Mouse (Mus musculus): ENCODE results near the gene Eda. TPM values are rescaled to one million over a fixed set of nuclear protein-coding genes. Genes with fewer than 3 reads are reported as not detected.
A peak's percentile ranks its signal among the peaks of the same experiment; 100 is the strongest.

Eda gene
- not detected in 2 replicates for polyA plus RNA-seq (2012; ENCODE audit: insufficient read depth, low replicate concordance)

DNA sequence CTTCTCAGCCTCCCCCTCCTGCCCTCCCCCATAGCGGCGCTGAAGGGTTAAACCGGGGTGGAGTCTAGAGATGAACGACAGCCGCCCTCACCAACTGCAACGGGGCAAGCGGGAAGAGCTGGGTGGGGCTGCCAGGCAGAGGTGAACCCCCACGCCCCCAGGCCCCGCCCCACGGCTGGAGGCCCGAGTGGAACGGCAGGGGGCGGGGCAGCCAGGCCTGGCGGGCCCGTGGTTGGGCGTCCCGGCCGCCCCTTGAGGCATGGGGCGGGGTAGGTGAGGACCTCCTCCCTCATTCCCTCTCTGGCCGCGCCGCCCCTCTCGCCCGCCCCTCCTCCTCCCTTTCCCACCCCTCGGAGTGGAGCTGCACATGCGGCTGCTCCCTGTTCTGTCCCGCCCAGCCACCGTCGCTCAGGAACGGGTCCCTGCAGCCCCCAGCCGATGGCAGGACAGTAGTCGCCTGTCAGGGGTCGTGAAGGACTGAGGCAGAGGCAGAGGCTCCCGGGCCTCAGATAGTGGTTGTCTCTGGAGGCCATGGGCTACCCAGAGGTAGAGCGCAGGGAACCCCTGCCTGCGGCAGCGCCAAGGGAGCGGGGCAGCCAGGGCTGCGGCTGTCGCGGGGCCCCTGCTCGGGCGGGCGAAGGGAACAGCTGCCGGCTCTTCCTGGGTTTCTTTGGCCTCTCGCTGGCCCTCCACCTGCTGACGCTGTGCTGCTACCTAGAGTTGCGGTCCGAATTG lies at the start of gene Eda:
Gene Eda (plus strand): TSS at position 357 of the 735 bp plus-strand sequence.
- no peak for TF ChIP-seq GATA1 (IDR thresholded peaks at IDR 0.05; ENCODE audit: borderline replicate concordance, low read length)
- no peak for TF ChIP-seq FLI1 (IDR thresholded peaks at IDR 0.05; ENCODE audit: low read length)
- Histone ChIP-seq H3K36me3 (replicated peaks; ENCODE audit: low read length) (no peaks in the 10 kb centered on the region), H3K9me3 (no peaks in the 10 kb centered on the region), H3K27me3 (replicated peaks) (peaks cover 34% of the 10 kb centered on the region), H3K4me3 (replicated peaks) (peak within 1 kb of the TSS; percentile 87), H3K4me1 (peaks cover 14% of the 10 kb centered on the region)

DNA sequence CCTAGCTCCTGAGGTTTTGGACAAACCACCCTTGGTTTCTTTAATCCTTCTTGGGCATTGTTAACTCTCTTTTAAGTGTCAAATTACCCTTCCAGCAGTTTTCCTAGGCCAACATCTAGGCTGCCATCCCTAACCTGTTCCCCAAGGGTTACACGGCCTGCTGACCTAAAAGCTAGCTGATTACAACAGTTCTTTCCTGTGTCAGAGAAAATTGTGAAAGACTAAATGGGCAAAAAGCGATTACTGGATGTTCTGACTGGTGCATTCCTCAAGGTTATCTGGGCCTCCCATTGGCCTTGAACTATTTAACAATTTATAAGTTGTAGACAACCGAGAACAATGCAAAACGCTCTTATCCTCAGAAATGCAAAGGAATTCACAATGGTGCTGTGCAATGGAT lies 14.4 kb upstream of the Eda start:
- H3K4me1 ChIP-seq: no peaks in the 10 kb centered on the region
- TF ChIP-seq GATA1 (IDR thresholded peaks at IDR 0.05; ENCODE audit: borderline replicate concordance, low read length) (no peak), FLI1 (IDR thresholded peaks at IDR 0.05; ENCODE audit: low read length) (no peak)
- H3K4me3 ChIP-seq (replicated peaks): no peak overlapping the region
- peaks cover 6% of the 10 kb centered on the region for H3K27me3 ChIP-seq (replicated peaks)
- no peaks in the 10 kb centered on the region for H3K9me3 ChIP-seq
- no peaks in the 10 kb centered on the region for H3K36me3 ChIP-seq (replicated peaks; ENCODE audit: low read length)

DNA sequence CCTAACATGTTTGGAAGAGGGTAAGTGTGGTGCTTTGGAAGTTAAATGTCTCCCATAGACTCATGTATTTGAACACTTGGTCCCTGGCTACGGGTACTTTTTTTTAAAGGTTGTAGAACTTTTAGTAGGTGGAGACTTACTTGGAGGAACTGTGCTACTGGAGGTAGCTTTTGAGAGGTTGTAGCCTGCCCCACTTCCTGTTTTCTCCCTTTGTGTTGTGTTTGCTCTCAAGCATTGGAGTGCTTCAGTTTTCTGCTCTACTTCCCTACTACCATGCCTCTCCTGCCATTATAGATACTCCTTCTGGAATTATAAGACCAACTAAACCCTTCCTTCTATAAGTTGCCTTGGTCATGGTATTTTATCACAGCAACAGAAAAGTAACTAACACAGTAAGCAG lies 5.3 kb upstream of the Eda start:
- Histone ChIP-seq H3K36me3 (replicated peaks; ENCODE audit: low read length) (no peaks in the 10 kb centered on the region), H3K4me1 (no peaks in the 10 kb centered on the region), H3K9me3 (no peaks in the 10 kb centered on the region), H3K4me3 (replicated peaks) (no peak overlapping the region), H3K27me3 (replicated peaks) (peaks cover 20% of the 10 kb centered on the region)
- TF ChIP-seq GATA1 (IDR thresholded peaks at IDR 0.05; ENCODE audit: borderline replicate concordance, low read length) (no peak), FLI1 (IDR thresholded peaks at IDR 0.05; ENCODE audit: low read length) (no peak)

DNA sequence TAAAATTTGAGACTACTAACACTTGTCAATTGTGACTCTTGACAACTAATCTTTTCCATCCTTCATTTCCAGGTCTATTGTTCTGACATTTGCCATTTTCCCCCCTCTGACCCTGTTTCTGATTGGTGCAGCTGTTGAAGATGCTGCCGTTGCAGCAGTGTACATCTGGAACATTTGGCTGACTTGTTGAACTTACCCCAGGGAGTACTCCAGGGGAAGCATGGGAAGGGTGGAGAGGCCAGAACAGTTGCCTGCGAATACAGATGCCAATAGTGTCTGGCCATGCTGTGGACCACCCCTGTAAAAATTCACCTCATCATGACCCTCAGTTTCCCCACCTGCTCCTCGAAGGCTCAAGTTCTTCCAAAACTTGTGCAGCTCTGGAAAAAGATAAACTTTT lies 1.0 kb upstream of the Eda start:
- Histone ChIP-seq H3K9me3 (no peaks in the 10 kb centered on the region), H3K27me3 (replicated peaks) (peaks cover 35% of the 10 kb centered on the region), H3K36me3 (replicated peaks; ENCODE audit: low read length) (no peaks in the 10 kb centered on the region), H3K4me1 (peaks cover 14% of the 10 kb centered on the region), H3K4me3 (replicated peaks) (no peak overlapping the region)
- TF ChIP-seq GATA1 (IDR thresholded peaks at IDR 0.05; ENCODE audit: borderline replicate concordance, low read length) (no peak), FLI1 (IDR thresholded peaks at IDR 0.05; ENCODE audit: low read length) (no peak)

DNA sequence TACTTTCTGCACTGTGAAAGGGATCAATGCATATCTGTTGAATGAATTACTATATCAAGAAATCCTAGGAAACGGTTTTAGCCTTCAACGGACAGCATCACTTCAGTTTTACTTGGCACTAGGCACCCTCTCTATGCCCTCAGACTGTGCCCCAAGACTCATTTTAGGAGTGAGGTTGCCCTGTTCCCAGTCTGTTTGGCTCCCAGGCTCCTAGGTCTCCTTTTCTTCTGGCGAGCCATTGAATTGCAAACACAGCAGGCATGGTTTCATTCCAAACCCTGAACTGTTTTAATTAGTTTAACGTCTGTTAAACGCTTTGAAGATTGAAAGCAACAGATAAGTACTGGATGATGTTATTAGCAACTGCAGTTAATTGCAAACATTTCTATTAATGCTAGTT lies 603 bp upstream of the Eda start:
- Histone ChIP-seq H3K4me3 (replicated peaks) (peak overlapping the region; percentile 87), H3K36me3 (replicated peaks; ENCODE audit: low read length) (no peaks in the 10 kb centered on the region), H3K9me3 (no peaks in the 10 kb centered on the region), H3K4me1 (peaks cover 14% of the 10 kb centered on the region), H3K27me3 (replicated peaks) (peaks cover 34% of the 10 kb centered on the region)
- TF ChIP-seq FLI1 (IDR thresholded peaks at IDR 0.05; ENCODE audit: low read length): no peak
- TF ChIP-seq GATA1 (IDR thresholded peaks at IDR 0.05; ENCODE audit: borderline replicate concordance, low read length): no peak

DNA sequence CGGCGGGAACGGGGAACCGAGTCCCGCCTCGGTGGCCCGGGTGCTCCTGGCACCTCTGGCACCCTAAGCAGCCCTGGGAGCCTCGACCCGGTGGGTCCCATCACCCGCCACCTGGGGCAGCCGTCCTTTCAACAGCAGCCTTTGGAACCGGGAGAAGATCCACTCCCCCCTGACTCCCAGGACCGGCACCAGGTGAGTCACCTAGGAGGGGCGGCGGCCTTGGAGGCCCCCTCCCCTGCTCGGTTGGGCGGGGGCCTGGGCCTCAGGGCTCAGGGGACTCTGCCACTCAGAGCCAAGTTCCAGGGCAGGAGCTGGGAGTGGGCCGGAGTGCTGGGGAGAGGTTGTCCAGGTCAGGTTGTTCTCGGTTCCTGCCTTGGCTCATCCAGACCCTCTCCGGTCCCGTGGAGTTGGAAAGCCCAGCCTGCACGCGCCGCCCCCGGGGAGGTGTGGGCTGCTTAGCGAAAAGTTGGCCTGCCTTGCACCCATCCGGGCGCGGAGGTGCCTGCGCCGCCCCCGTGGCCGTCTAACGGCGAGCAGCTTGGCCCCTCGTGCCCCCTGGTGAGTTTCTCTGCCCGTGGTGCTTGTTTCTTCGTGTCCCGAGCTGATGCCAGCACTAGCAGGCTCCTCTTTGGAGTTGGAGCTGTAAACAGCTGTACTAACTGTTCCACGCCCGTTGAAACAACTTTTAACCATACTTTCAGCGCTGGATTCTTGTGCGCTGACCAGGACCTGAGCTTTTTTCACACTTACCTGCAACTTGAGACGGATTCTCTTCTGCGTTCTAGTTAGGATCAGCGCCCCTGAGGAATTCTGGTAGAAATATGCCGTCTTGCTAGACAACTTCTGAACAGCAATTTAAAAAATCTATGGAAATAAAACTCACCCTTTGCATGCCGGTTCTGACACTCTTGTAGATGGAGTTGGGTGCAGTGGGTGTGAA lies 849 bp downstream of the Eda start:
- Histone ChIP-seq H3K4me3 (replicated peaks) (peak overlapping the region; percentile 87), H3K4me1 (peaks cover 14% of the 10 kb centered on the region), H3K36me3 (replicated peaks; ENCODE audit: low read length) (no peaks in the 10 kb centered on the region), H3K9me3 (no peaks in the 10 kb centered on the region), H3K27me3 (replicated peaks) (peaks cover 34% of the 10 kb centered on the region)
- TF ChIP-seq FLI1 (IDR thresholded peaks at IDR 0.05; ENCODE audit: low read length) (no peak), GATA1 (IDR thresholded peaks at IDR 0.05; ENCODE audit: borderline replicate concordance, low read length) (no peak)

DNA sequence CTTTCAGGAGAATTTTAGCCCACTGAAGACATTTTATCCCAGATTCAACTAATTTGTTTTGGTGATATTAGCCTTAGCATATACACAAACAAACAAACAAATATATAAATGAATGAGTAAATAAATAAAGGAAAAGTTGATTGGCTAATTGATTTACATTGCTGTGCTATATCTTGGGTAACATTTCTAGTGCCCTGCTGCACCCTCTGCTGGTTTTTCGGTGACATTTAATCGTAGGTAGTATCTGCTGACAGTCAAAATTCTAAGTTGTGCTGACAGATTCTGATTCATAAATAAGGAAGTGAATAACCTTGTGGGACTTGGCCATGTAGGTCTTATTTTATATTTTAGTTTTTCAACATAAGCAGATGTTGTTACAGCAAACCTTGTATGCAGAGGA lies 2.9 kb downstream of the Eda start:
- Histone ChIP-seq H3K36me3 (replicated peaks; ENCODE audit: low read length) (no peaks in the 10 kb centered on the region), H3K9me3 (no peaks in the 10 kb centered on the region), H3K4me1 (peaks cover 14% of the 10 kb centered on the region), H3K27me3 (replicated peaks) (peaks cover 29% of the 10 kb centered on the region), H3K4me3 (replicated peaks) (no peak overlapping the region)
- TF ChIP-seq FLI1 (IDR thresholded peaks at IDR 0.05; ENCODE audit: low read length) (no peak), GATA1 (IDR thresholded peaks at IDR 0.05; ENCODE audit: borderline replicate concordance, low read length) (no peak)

DNA sequence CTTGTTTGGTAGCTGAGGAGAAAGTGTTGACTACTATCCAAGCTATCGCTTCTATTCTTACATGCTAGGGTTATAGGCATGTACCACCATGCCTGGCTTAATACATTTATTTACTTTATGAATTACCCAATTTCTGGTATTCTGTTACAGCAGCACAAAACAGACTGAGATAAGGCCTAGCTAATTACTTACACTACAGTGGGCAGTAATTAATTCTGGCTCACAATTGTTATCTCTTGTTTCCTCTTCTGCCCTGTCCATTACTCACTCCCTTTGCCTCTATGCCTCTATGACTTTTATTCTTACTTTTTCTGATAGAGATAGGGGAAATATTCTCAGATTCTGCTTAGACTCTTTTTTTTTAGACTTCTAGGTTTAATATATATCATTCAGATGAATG lies 18.0 kb downstream of the Eda start:
- Histone ChIP-seq H3K27me3 (replicated peaks) (peaks cover 7% of the 10 kb centered on the region), H3K4me3 (replicated peaks) (no peak overlapping the region), H3K36me3 (replicated peaks; ENCODE audit: low read length) (no peaks in the 10 kb centered on the region), H3K9me3 (no peaks in the 10 kb centered on the region), H3K4me1 (no peaks in the 10 kb centered on the region)
- no peak for TF ChIP-seq GATA1 (IDR thresholded peaks at IDR 0.05; ENCODE audit: borderline replicate concordance, low read length)

DNA sequence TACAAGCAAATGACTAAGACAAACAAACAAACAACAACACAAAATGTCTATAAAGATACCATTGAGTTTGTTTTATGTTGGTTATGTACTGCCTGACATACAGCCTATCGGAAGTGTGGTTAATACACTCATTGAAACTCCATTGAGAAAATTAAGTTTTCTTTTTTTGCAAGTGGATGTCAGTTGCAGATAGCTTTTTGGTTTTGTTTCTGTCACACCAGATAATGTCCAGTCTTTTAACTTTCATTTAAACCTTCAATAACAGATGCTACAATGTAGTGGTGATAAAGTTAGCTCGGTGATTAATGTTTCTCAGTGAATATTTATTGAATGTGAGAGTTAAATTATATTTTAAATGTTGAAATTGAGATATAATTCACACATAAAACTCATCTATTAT lies 23.9 kb downstream of the Eda start:
- no peaks in the 10 kb centered on the region for H3K36me3 ChIP-seq (replicated peaks; ENCODE audit: low read length)
- H3K9me3 ChIP-seq: no peaks in the 10 kb centered on the region
- TF ChIP-seq GATA1 (IDR thresholded peaks at IDR 0.05; ENCODE audit: borderline replicate concordance, low read length) (no peak), FLI1 (IDR thresholded peaks at IDR 0.05; ENCODE audit: low read length) (no peak)
- no peaks in the 10 kb centered on the region for H3K4me1 ChIP-seq
- H3K27me3 ChIP-seq (replicated peaks): peaks cover 4% of the 10 kb centered on the region
- no peak overlapping the region for H3K4me3 ChIP-seq (replicated peaks)

DNA sequence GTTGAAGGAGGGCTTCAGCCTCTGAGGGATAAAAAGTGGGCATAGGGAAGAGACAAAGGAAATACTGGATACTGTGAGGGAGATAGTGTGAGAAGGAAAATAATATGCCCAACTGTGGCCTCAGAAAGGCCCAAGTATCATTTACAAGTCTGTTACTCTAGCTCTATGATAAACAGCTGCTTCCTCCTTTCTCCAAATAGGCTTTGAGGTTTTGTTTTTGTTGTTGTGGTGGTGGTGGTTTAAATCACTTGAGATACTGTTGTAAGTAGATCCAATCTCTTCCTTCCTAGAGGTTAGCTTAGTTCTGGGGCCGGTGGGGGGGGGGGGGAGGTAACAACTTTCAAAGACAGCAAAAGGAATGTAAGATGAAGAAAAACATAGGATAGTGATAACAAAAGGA lies 143.0 kb downstream of the Eda start:
- H3K4me3 ChIP-seq (replicated peaks): no peak overlapping the region
- no peaks in the 10 kb centered on the region for H3K4me1 ChIP-seq
- H3K36me3 ChIP-seq (replicated peaks; ENCODE audit: low read length): no peaks in the 10 kb centered on the region
- no peaks in the 10 kb centered on the region for H3K9me3 ChIP-seq
- H3K27me3 ChIP-seq (replicated peaks): peaks cover 2% of the 10 kb centered on the region
- TF ChIP-seq GATA1 (IDR thresholded peaks at IDR 0.05; ENCODE audit: borderline replicate concordance, low read length) (no peak), FLI1 (IDR thresholded peaks at IDR 0.05; ENCODE audit: low read length) (no peak)

All from megakaryocyte, embryonic 14.5 days (primary cell).